Mouse (Mus musculus) natural killer cell, adult 2 months (primary cell): ENCODE measurements around the gene Mapre1.
"Not testable (repeated sequence)": the region's sequence is repeated elsewhere in the genome, so short reads cannot be mapped to it uniquely, and the experiment has no call there.

Source experiments
- DNase-seq, 2 experiments: peaks; one replicate each; pipeline ENCODE4 v3.0.0; 2022; ENCODE audit warnings: low spot score in 2 of 2

The Mapre1 gene

DNA sequence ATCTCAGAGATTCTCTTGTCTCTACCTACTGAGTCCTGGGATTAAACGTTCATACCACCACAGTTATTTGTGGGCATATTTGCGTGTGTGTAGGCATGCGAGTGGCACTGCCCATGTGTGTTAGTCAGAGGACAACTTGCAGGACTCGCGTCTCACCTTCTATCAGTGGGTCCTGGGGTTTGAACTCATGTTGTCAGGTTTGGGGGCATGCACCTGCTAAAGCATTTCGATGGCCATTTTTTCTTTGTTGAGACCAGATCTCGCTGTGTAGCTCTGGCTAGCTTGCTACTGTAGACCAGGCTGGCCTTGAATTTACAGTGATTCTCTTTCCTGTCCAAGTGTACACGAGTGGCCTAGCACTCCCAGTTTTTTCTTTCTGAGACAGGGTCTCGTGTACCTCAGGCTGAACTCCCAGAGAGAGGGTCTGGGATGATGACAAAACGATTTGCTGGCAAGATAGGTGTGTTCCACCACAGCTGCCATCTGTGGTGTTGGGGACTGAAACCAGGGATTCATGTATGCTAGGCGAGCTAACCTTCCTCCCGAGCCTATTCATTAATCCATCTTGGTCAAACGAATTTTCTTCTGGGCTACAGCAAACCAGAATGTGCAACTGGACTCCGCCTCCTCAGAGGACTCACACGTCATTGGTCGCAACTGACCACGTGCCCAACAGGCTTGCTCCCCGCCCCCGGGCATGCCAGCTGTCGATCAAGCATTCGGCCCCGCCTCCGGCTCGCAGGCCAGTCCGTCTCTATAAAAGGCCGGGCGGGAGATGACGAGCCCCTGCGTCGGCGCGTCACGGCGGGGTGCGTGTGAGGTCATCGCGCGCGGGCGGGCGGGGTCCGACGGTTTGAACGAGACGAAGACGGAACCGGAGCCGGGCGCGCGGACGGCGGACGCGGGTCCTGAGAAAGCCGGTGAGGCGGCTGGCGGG is at the start of gene Mapre1:
Gene Mapre1, plus strand, starts transcription at position 775 of the 937 bp plus-strand sequence.
- peak; percentile 99 to 100 for DNase-seq

DNA sequence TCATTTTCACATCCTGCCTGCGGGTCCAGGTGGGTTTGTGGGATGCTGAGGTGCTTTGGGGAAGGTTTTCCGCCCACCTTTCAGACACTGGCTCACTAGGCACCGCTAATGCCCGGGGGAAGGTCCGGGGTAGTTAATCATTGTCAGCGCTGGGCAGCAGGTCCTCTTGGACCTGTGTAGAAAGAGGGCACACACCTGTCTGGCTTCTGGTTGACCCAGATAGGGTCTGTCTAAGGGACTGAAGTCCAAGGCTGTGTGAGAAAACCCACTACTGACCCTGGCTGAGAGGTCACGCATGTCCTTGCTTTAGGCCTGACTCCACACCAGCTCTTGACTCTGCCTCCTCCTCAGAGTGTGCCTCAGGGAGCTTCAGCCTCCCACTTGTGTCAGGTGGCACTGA is 47.7 kb upstream of the Mapre1 start:
- not testable (repeated sequence) for DNase-seq

DNA sequence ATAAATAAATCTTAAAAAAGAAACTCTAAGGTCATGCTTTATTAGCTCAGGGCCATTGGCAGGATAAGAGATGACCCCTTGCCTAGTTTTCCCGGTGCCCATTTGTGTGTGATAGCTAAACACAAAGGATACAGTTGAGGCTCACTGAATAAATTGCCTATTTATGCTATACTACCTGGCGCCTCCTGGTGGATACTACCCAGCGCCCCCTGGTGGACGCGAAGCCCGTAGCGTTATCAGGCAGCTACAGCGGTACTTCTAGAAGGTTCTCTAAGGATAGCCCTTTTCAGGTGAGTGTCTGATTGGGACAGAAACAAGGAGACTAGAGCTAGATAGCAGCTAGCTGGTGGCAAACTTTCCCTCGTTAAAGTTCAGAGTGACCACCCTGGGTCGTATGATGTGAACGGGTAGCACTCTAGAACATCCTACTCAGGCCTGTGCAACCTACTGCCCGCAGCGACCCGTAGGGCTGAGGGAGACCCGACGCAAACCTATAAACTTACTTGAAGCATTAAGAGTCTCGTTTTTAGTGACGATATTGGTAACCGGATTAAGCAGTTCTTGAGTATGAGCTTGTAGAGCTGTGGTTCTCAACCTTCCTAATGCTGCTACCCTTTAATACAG is 46.5 kb upstream of the Mapre1 start:
- DNase-seq = peak; percentile 52 to 69

DNA sequence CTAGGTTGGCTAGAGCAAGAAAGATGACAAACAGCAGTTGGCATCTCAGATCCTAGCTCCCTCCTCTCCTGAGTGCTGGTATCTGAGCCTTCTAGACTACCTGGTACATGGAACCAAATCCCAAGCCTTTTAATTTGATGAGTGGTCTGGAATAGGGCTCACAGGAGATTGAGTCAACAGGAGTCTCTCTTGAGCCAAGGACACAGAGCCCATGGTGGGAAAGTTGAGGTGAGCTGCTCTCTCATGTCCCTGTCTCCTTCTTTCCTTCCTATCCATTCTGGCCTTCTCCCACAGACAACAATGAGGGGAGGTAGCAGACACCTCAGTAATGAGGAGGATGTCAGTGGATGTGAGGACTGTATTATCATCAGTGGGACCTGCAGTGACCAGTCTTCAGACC is 44.7 kb upstream of the Mapre1 start, which contains the start of gene Dnmt3c:
Gene Dnmt3c, plus strand, starts transcription at position 301 of the 400 bp plus-strand sequence.
- no peak for DNase-seq

DNA sequence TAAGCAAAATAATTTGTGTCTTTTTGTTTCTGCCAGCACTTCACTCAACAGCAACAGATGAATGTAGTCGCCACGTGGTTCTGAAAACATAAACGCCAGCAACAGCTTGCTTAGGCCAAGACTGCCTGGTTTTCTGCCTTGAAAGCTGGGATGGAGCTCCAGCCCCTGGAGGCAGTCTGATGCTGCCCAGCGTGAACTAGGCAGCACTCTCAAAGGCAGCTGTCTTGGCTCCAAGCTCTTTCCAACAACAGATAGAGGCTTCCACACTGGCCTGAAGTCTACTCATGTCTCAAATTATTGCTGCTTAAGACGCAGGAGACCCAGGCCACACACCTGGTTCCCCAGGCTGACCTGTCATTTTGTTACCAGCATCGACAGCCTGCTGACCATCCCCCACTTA is 37.7 kb upstream of the Mapre1 start:
- no peak for DNase-seq

DNA sequence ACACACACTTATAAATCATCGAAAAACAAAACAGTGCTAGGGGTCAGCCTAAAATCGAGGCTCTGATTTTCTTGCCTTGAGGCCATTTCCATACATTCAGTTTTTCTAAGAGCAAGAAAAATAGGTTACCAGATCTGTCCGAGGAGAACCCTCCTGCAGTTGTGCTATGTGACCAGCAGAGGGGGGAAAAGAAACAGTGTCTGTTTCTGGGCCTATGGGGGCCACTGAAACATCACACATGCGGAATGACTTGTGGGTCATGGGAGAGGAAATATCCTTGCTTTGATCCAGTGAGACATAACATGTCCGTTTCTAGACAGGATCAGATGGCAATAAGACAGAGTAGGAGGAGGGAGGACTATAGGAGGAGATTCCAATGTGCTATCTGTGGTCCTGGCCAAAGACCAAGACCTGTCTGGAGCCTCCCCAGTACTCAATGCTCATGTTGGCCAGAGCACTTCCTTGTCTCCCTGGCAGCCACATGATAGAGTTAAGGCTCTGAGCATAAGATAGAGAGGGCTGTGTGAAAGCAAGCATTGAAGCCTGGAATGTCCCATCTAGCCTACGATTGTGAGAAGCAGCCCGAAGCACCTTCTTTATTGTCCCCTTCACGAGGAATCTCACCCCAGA is 30.3 kb upstream of the Mapre1 start:
- DNase-seq = no peak

DNA sequence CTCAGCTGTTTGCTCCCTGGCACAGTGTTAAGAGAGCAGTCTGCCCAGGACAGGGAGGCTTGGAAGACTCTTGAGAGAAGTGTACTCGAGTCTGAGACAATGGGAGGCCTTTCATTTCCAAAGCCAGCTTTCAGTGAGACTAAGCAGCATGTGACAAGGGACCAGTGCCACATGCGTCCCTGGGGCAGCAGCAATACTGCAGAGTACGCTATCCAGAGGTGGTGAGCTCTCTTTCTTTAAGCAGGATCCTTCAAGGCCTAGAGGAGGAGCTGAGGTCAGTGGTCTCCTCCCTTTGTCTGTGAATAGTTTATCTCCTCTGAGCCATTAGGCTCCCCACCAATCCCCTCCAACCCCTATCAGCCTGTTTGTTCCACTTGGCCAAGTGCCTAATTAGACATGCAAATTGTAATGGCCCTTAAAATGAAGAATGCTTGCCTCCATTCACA is 28.4 kb upstream of the Mapre1 start:
- no peak for DNase-seq

DNA sequence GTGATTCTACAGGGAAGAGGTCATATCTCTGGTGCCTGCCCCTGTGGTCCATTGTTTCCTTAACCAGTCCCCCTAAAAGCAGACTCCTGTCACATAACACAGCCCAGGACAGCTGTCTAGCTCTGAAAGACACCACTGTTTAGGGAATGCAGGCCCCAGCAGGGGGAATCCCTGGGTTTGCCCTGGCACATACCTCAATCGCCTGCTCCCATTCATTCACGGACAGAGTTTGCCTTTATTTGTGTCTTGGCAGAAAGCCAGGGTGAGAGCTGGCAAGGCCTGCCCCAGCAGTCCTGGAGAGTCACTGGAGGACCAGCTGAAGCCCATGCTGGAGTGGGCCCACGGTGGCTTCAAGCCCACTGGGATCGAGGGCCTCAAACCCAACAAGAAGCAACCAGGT is 27.8 kb upstream of the Mapre1 start:
- no peak for DNase-seq

DNA sequence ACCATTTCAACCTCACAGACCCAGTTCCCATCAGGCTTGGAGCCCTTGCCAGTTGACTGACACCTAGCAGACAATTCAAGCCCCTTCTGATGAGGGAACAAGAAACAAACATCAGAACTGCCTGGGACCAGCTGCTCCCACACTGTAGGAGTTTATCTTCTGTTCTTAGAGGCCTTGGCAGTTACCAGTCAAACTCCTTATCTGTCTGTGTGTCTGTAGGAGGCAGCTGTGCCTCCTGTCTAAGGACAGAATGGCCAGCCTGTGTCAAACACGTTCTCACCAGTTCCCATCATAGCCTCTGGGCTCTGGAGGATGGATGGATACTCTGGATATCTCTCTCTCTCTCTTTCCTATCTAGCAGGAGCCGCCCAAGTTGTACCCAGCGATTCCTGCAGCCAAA is 23.2 kb upstream of the Mapre1 start:
- DNase-seq = not testable (repeated sequence)

DNA sequence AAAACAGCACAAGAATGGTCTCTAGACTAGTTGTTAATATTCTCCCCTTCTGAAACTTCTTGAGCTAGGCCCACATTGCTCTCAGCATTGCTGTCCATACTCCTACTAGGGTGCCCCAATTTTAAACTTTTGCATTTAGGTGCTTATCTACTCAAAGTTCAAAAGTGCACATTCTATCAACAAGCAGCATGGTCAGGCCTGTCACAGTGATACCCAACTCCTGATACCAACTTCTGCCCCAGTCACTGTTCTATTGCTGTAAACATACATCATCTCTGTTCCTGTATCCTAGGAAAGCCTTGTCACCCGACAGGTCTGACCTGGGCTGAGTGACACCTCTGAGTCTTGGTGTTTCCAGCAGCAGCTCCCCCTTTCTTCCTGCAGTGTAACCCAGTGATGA is 18.0 kb upstream of the Mapre1 start:
- no peak for DNase-seq

DNA sequence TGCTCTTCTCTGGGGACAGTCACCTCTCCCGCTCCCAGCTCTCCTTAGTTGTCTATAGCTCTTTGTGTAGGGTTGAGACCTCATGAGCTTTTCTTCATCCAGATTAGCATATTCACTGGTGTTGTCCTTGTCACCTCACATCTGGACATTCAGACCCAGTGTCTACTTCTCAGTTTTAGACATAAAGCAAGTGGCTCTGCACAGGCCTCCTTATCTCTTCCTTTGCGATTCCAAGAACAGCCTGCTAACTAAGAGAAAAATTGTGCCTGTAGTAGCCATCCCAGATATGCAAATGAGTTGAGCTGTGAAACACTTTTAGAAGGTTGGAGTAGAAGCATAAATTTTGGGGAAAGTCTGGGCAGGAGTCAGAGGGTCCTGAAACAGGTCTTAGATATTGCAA is 16.6 kb upstream of the Mapre1 start:
- no peak for DNase-seq

DNA sequence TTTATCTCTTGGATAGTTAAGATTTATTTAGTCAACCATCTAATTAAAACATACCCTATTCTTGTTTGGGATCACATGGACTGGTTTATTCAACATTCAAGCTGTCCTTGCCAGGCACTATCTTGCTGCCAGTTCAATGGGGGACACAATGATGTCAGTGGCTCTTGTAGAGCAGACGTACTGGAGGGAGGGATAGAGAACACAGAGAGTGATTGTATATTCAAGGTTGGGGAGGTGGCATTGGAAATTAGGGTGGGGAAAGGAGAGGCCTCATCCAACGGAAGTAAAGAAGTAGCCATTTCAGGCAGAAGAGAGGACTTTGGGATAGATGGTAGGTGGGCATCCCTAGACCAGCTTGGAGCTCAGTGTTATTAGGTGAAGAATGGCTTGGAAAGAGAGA is 16.2 kb upstream of the Mapre1 start:
- no peak for DNase-seq

DNA sequence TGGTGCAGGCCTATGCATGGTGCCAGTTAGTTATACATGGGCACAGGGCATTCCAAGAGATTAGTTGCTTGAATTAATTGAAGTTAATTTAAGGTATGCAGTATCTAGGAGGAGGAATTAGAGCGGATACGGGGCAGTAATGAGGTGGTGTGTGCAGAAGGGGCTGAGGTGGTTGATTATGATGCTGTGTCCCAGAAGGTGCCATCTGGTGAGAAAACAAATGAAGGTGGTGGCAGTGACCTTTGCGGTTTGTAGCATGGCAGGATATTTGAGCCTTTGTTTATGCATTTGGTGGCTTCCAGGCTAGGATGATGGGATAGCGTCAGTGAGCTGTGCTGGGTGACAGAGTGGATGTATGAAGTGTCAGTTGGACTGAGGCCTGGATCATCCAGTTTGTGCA is 15.8 kb upstream of the Mapre1 start:
- no peak for DNase-seq

DNA sequence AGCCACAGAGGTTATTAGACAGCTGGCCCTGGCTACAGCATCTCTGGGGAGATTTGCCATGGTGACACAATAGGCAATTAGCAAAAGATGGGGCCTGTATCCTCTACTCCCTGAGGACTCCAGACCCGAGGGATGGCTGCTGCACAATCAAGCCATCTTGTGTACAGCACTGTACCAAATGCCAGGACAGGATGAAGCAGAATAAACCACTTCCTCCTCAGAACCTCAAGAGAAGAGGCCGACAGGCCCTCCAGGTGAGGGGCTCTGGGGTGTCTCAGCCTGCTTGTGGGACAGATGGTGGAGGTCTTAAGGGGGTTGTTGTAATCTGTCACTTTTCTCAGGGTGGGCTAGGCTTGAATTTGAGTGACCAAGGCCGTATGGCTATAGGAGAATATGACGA is 7.0 kb upstream of the Mapre1 start:
- DNase-seq = no peak

DNA sequence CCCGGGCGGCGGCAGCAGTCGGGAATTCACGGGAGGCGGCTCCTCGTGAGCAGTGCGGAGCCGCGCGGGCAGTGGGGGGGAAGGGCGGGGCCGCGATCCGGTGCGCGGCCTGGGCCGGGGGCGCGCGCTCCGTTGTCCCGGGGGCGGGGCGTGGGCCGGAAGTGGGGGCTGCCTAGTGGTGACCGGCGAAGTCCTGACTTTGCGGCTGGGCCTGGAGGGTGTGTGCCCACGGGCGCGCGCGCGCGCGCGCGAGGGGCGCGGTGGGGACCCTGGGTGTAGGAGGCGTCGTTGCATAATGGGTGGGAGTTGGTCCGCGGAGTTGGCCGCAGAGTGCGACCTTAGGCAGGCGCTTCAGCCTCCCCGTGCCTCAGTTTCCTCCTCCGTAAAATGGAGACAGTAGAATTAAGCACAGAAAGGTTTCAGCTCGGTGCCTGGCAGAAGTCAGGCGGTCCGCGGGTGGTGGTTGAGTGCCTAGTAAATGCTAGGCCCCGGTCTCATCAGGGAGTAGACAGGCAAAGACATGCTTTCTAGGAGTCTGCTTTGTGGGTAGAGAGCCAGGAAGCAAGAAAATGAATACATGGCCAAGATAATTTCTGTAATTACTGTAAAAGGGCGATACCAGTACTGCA is 477 bp downstream of the Mapre1 start:
- DNase-seq = peak in 1 of 2 experiments; percentile 25

DNA sequence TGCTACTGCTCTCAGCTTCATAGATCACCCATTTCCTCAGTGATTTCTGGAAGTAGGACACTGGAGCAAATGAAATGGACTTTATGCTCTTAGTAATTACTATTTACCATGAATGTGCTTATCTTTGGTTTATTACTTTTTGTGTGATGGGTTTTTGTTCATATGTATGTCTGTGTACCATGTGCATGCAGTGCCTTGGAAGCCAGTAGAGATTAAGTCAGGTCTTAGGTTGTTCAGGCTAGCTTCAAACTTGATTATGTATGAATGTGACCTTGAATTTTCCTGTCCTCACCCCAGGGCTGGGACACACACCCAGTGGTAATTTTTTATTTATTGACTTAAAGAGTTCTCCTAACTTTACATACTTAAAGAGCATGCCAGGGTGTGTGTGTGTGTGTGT is 6.9 kb downstream of the Mapre1 start:
- DNase-seq = no peak

DNA sequence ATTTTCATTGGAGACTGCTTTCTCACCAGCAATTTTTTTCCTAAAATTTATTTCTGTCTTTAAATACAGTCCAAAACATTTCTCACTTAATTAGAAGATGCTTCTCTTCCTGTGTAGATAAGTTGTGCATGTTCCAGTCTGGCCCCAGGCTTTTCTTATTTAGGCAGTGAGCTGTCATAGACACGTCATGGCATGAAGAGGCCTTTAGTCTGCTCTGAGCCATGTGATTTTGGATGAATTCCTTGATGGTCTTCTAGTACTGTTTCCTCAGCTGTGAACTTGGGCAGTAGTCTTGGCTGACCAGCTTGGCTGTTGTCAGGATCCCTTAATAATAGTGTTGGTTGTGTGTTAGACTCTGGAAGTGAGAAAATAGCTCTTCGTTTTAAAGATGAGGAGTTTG is 9.3 kb downstream of the Mapre1 start:
- no peak for DNase-seq

DNA sequence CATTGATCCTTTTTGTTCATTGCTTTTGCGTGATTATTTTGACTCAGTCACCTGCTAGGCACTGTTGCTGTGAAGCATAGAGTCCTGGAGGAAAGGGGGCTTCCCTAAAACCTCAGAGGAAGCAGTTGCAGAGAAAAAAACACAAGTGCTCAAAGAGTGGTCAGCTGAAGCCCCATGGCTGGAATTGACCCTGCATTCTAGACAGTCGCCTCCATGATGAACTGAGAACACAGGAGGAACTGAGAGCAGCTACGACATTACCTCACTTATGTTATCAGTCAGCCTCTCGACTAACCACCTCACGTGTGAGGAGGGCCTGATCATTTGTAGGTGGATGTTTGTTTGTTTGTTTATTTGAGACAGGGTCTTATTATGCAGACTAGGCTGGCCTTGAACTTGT is 21.0 kb downstream of the Mapre1 start:
- DNase-seq = no peak

DNA sequence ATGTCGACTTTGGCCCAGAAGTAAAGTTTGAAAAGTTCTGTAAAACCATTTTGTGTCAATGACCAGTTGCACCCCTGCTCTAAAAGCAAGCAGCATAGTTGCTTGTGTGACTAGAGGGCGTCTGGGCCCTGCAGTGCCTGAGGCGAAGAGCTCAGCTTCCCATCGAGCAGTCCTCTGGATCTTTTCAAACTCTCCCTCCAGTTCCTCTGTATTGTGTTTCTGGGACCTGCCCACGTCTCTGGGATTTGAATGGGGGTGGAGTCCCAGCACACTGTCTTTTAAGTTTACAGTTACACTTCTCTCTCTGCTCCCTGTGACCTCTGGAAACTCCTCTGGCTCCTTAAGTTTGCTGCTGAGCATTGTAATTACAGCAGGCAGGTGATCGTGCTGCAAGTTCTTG is 26.4 kb downstream of the Mapre1 start:
- no peak for DNase-seq

DNA sequence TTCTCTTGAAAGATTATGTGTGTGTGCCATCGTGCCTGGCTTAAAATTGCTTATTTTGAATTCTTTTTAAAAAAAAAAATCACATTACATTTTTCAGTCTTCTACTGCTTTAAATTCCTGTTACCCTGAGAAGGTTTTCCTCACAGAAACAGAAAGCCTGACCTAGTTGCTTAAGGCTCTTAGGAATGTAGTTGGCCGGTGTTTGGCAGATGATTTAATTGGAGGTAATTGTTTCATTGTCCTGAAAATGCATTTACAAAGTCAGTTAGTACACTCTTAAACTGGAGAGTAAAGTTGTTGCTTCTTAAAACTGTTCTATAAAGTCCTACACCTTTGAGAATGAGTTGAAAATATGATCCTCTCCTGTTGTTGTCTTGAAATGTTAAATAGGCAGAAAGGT is 27.8 kb downstream of the Mapre1 start:
- DNase-seq = no peak

DNA sequence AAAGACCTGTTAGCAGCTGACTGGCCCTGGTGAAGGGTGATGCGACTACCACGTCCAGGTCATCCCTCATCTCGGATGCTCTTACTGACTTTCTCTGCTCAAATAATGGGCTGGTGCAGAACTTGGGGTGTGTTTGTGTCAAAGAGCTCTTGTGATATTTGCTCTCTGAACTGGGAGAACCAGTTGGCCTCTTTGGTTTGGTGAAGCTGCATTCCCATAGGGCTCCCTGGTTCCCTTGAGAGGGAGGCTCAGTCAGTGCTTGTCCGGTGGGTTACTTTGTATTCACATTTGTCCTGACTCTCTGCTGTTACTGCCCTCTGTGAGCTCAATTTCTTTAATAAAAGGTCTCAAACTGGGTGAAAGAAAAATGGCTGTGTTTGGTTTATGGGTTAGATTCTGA is 31.9 kb downstream of the Mapre1 start:
- no peak for DNase-seq

DNA sequence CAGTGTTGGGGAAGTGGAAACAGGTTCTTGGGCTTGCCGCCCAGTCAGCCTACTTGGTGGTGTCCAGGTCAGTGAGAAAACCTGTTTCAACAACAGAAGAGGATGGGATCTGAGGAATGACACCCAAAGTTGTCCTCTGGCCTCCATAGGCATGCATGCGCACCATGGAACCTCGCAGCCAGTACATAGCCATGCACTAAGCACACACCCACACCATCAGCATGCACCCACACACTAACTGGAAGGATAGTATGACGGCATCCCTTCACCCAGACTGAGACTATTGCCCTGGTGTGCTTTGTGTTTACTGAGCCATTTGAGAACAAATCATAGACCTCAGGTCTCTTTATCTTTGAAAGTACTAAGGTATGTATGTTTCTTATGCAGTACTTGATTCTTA is 34.4 kb downstream of the Mapre1 start:
- DNase-seq = no peak
